Mouse (Mus musculus) adrenal gland, postnatal 0 days (tissue): ENCODE results near the gene Cyp4f14. TPM values are rescaled to one million over a fixed set of nuclear protein-coding genes. Genes with fewer than 3 reads are reported as not detected.

Source experiments
- polyA plus RNA-seq: library from polyadenylated mRNA; unstranded; fragments of >200 nt; fragmentation: Nextera tagmentation; extraction: Ambion mirVana; gene quantifications from 2 replicates; pipeline ENCODE4 v1.2.1, GENCODE M21; 2015

Gene Cyp4f14
- 1.4 and 4.0 TPM in 2 replicates for polyA plus RNA-seq

GRCm38 (mm10) chr17:32917131-32917530, at the start of gene Cyp4f14:
Gene Cyp4f14 (minus strand): TSS chr17:32917342.

GRCm38 (mm10) chr17:32965623-32966290, 48.6 kb upstream of the Cyp4f14 start, which contains the start of gene Zfp472:
Gene Zfp472 (plus strand): TSS chr17:32965814.

GRCm38 (mm10) chr17:32947215-32947914, 30.2 kb upstream of the Cyp4f14 start, which contains the start of gene Cyp4f13:
Gene Cyp4f13 (minus strand): TSS chr17:32947402.

GRCm38 (mm10) chr17:32891239-32892180, 25.6 kb downstream of the Cyp4f14 start, which contains the start of gene Zfp870:
Gene Zfp870 (minus strand): TSS chr17:32891642.

Other genes starting within 250 kb of the Cyp4f14 start
- gene Cyp4f15, start 231.7 kb downstream of the Cyp4f14 start, polyA plus RNA-seq = 0.94 and 2.4 TPM in 2 replicates
- 11.0 and 22.7 TPM in 2 replicates for gene Zfp871, start 129.1 kb downstream of the Cyp4f14 start, polyA plus RNA-seq
- 2.0 and 4.6 TPM in 2 replicates for gene Zfp811, start 107.4 kb downstream of the Cyp4f14 start, polyA plus RNA-seq
- 6.4 and 7.7 TPM in 2 replicates for gene Zfp799, start 87.1 kb downstream of the Cyp4f14 start, polyA plus RNA-seq
- gene Zfp870, start 25.7 kb downstream of the Cyp4f14 start, polyA plus RNA-seq = 5.1 and 6.2 TPM in 2 replicates
- gene Cyp4f13, start 30.1 kb upstream of the Cyp4f14 start, polyA plus RNA-seq = 23.8 and 42.9 TPM in 2 replicates
- gene Zfp472, start 48.5 kb upstream of the Cyp4f14 start, polyA plus RNA-seq = 8.8 and 11.6 TPM in 2 replicates
- gene Zfp952, start 75.8 kb upstream of the Cyp4f14 start, polyA plus RNA-seq = 8.4 and 9.0 TPM in 2 replicates
- 10.6 and 11.4 TPM in 2 replicates for gene Zfp763, start 116.1 kb upstream of the Cyp4f14 start, polyA plus RNA-seq
- gene 4921501E09Rik, start 150.7 kb upstream of the Cyp4f14 start, polyA plus RNA-seq = not detected in 2 replicates
- 6.8 and 7.5 TPM in 2 replicates for gene Zfp563, start 172.0 kb upstream of the Cyp4f14 start, polyA plus RNA-seq
- 0.06 TPM in 2 replicates for gene Morc2b, start 222.3 kb upstream of the Cyp4f14 start, polyA plus RNA-seq